Mouse (Mus musculus): ENCODE measurements around the gene Klra7. TPM values are rescaled to one million over a fixed set of nuclear protein-coding genes. Genes with fewer than 3 reads are reported as not detected.
"Not testable (repeated sequence)": the region's sequence is repeated elsewhere in the genome, so short reads cannot be mapped to it uniquely, and the experiment has no call there.

The Klra7 gene
- polyA plus RNA-seq (2016; fragmentation: Nextera tagmentation; extraction: Ambion mirVana) = not detected in 2 replicates

DNA sequence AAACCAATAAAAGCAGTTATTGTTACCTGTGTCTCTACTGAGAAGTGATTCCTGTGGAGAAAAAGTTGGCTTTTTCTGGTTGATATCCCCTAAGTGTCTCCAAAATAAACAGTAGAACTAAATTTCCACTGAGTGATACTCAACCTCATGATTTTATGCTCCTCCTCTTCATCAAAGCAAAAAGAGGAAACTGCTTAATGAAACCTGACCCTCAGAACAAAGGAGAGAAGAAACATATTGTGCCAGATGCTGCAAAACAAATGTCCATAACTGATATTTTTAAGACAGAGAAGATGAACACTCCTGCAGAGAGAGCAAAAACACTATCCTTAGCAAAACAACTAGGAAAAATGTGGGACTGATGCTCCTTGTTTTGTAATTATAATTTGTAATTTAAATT lies at the start of gene Klra7:
Klra7 (minus strand) TSS at position 101 of the 400 bp plus-strand sequence.
- no peak within 1 kb of the TSS for H3K27ac ChIP-seq
- H3K36me3 ChIP-seq = no peaks in the 10 kb centered on the region
- H3K4me1 ChIP-seq = no peaks in the 10 kb centered on the region
- no peak for DNase-seq (ENCODE audit: low spot score)
- H3K9me3 ChIP-seq (replicated peaks) = no peaks in the 10 kb centered on the region
- no peak within 1 kb of the TSS for H3K4me3 ChIP-seq
- no peaks in the 10 kb centered on the region for H3K27me3 ChIP-seq (ENCODE audit: low read depth, poor library complexity, severe bottlenecking)

DNA sequence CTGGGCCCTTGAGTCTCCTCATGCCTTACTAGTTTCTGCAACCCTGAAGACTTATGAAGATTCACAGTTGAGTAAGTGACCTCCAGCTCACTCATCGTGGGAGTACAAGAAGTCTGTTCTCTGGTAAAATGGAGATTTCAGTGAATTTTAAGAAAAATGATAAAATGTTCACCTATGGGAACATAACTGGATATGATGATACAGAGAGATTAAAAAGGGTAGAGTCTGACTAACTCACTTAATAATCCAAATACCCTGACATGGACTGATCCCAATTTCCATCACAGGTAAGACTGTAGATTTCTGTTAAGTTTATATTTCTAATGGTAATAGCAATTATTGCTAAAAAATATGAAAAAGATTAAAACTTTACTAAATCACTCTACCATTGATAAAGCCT lies 48.7 kb upstream of the Klra7 start, which contains the start of gene Klra10:
Klra10 (minus strand) TSS at position 101 of the 400 bp plus-strand sequence.
- H3K9me3 ChIP-seq (replicated peaks); H3K4me1 ChIP-seq; H3K36me3 ChIP-seq; H3K27me3 ChIP-seq (ENCODE audit: low read depth, poor library complexity, severe bottlenecking); H3K27ac ChIP-seq; H3K4me3 ChIP-seq; DNase-seq (ENCODE audit: low spot score): not testable (repeated sequence)
- 90% methylated on average over 1 of the region's 1 CpGs for WGBS

DNA sequence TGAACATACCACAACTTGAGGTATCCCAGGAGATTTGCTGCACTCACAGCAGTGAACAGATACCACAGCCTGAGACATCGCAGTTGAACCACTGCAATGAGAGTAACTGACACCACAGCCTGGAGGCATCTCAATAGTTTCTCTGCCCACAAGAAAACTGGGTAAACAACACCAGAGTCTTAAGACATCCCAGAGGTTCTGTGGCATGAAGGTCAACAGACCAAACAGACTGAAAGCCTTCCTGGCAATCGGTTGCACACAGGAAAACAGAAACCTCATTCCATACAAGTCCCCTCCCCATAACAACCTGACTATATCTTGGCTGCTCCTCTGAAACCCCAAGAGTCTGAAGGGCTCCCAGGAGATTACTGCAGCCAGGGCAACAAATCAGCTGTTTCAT lies 22.2 kb upstream of the Klra7 start:
- Histone ChIP-seq H3K27me3 (ENCODE audit: low read depth, poor library complexity, severe bottlenecking) (no peaks in the 10 kb centered on the region), H3K9me3 (replicated peaks) (peaks cover 8% of the 10 kb centered on the region; the same call in 1 of the 2 replicates), H3K36me3 (no peaks in the 10 kb centered on the region), H3K27ac (no peak overlapping the region), H3K4me1 (no peaks in the 10 kb centered on the region), H3K4me3 (no peak overlapping the region)
- WGBS = 94% methylated on average over 2 of the region's 2 CpGs
- DNase-seq (ENCODE audit: low spot score) = no peak

DNA sequence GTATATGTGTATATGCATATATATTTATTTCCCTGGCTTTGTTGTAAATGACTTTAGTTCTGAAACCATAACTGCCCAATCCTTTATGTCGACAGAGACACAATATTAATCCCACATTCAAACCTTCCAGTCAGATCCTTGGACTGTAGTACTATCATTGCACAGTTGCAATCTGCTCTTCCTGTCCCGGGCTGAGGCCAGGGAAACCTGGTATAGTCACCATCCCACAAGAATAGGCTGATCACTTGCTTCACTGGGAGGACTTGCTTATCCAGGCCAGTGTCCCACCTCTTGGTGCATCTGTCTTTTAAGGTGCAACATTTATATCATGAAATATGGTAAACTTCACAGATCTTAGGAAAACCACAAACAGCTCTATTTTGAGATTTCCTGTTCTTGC lies 4.4 kb upstream of the Klra7 start:
- no peaks in the 10 kb centered on the region for H3K4me1 ChIP-seq
- no peaks in the 10 kb centered on the region for H3K9me3 ChIP-seq (replicated peaks)
- H3K36me3 ChIP-seq = no peaks in the 10 kb centered on the region
- H3K27me3 ChIP-seq (ENCODE audit: low read depth, poor library complexity, severe bottlenecking) = no peaks in the 10 kb centered on the region
- no peak for DNase-seq (ENCODE audit: low spot score)
- no peak overlapping the region for H3K27ac ChIP-seq
- no peak overlapping the region for H3K4me3 ChIP-seq
- 78% methylated on average over 2 of the region's 2 CpGs for WGBS

DNA sequence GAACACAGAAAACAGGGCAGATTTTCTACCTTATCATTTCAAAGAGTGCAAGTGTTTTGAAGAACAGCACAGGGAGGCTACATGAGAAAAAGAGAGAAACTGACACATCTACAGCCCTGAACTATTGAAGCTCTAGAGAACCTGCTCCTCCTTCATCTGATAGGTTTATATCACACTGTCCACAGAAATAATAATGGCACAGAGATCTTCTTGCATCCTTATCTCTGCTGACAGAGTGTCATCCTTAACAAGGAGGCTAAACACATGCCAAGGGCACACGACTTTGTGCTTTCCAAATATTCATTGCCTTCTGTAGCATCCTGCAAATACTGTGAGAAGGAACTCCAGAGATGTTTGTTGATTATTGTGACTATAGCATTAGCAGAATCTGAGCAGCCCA lies 3.5 kb upstream of the Klra7 start:
- Histone ChIP-seq H3K9me3 (replicated peaks) (no peaks in the 10 kb centered on the region), H3K4me3 (no peak overlapping the region), H3K4me1 (no peaks in the 10 kb centered on the region), H3K27ac (no peak overlapping the region), H3K36me3 (no peaks in the 10 kb centered on the region), H3K27me3 (ENCODE audit: low read depth, poor library complexity, severe bottlenecking) (no peaks in the 10 kb centered on the region)
- WGBS = 63% methylated on average over 1 of the region's 1 CpGs
- DNase-seq (ENCODE audit: low spot score) = no peak

DNA sequence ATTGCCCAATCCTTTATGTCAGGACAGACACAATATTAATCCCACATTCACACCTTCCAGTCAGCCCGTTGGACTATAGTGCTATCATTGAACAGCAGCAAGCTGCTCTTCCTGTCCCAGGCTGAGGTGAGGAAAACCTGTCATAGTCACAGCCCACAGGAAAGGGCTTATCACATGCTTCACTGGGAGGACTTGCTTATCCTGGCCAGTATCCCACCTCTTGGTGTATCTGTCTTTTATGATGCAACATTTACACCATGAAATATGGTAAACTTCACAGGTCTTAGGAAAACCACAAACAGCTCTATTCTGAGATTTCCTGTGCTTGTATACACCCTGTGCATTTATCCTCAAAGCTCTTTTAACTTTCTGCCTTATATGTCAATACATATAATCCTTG lies 35.7 kb downstream of the Klra7 start:
- H3K27ac ChIP-seq; H3K9me3 ChIP-seq (replicated peaks); H3K27me3 ChIP-seq (ENCODE audit: low read depth, poor library complexity, severe bottlenecking); DNase-seq (ENCODE audit: low spot score); H3K36me3 ChIP-seq; H3K4me3 ChIP-seq; H3K4me1 ChIP-seq: not testable (repeated sequence)
- WGBS = 91% methylated on average over 1 of the region's 1 CpGs

DNA sequence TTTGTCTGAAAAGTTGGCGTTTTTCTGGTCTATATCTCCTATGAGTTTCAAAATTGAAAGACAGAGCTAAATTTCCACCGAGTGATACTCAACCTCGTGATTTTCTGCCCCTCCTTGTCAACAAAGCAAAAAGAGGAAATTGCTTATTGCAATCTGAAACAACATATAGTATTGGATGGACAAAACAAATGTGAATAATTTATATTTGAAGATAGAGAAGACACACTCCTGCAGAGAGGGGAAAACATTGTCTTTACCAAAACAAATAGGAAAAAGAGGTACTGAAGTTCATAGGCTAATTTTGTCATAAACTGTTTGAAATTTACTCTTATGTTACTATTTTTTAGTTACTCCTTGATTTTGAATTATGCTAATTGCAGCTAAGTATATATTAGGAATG lies 40.1 kb downstream of the Klra7 start, which contains the start of gene Klra9:
Klra9 (minus strand) TSS at position 101 of the 400 bp plus-strand sequence.
- not testable (repeated sequence) for H3K27me3 ChIP-seq (ENCODE audit: low read depth, poor library complexity, severe bottlenecking); DNase-seq (ENCODE audit: low spot score); H3K4me1 ChIP-seq; H3K27ac ChIP-seq; H3K4me3 ChIP-seq; H3K36me3 ChIP-seq; H3K9me3 ChIP-seq (replicated peaks)
- WGBS = 69% methylated on average over 3 of the region's 3 CpGs

Other genes starting within 250 kb of the Klra7 start
- not detected in 2 replicates for gene Klra6, start 206.4 kb downstream of the Klra7 start, polyA plus RNA-seq (2016; fragmentation: Nextera tagmentation; extraction: Ambion mirVana)
- gene Klra4, start 166.1 kb downstream of the Klra7 start, polyA plus RNA-seq (2016; fragmentation: Nextera tagmentation; extraction: Ambion mirVana) = not detected in 2 replicates
- gene Klra8, start 103.4 kb downstream of the Klra7 start, polyA plus RNA-seq (2016; fragmentation: Nextera tagmentation; extraction: Ambion mirVana) = not detected in 2 replicates
- not detected in 2 replicates for gene Klra9, start 40.2 kb downstream of the Klra7 start, polyA plus RNA-seq (2016; fragmentation: Nextera tagmentation; extraction: Ambion mirVana)
- not detected in 2 replicates for gene Klra10, start 48.6 kb upstream of the Klra7 start, polyA plus RNA-seq (2016; fragmentation: Nextera tagmentation; extraction: Ambion mirVana)
- not detected in 2 replicates for gene Klra3, start 104.3 kb upstream of the Klra7 start, polyA plus RNA-seq (2016; fragmentation: Nextera tagmentation; extraction: Ambion mirVana)
- gene Klra1, start 153.6 kb upstream of the Klra7 start, polyA plus RNA-seq (2016; fragmentation: Nextera tagmentation; extraction: Ambion mirVana) = not detected in 2 replicates